Mouse (Mus musculus): Measurements from ENCODE around the gene Dnah6.

DNA sequence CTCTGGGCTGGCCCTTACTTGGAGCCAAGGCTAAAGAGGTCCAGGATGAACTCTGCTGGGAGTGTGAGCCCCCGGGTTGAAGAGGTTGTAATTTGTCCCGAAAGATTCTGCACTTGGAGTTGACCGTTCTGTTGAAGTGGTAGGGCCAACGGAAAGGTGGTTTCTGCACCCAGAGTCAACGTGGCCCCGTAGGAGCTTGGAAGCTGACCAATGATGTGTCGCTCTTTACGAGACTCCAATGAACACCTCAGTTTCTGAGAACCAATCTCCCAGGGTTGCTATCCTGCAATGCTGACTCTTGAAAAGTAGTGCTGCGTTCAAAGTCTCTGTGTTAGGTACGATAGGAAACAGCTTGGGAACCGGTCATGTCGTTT is 27.6 kb upstream of the Dnah6 start:
- TF ChIP-seq CTCF (IDR thresholded peaks at IDR 0.05; ENCODE audit: control insufficient read depth, insufficient read depth, insufficient replicate concordance, low read depth, low read length): no peak
- TF ChIP-seq POLR2A (IDR thresholded peaks at IDR 0.05; ENCODE audit: control insufficient read depth, low read depth, low read length): no peak

All from testis, adult 2 months (tissue).